Mouse (Mus musculus): ENCODE measurements around the gene Fastkd5. TPM values are rescaled to one million over a fixed set of nuclear protein-coding genes. Genes with fewer than 3 reads are reported as not detected.
A peak's percentile ranks its signal among the peaks of the same experiment; 100 is the strongest.
"Not testable (repeated sequence)": the region's sequence is repeated elsewhere in the genome, so short reads cannot be mapped to it uniquely, and the experiment has no call there.

The Fastkd5 gene
- 10 to 100 TPM in 1 of 2 experiments, 1 to 10 TPM in 1; 7.8 to 13.4 TPM for total RNA-seq (2021)
- long read RNA-seq, experiment 1, partial matches to known transcripts: 0 of 3 reads
- long read RNA-seq, experiment 1, other reads (novel, unspliced or antisense): 1 of 3 reads
- long read RNA-seq, experiment 2, partial matches to known transcripts: 0 of 6 reads
- long read RNA-seq, experiment 2, other reads (novel, unspliced or antisense): 6 of 6 reads

GRCm38 (mm10) chr2:130629839-130630203, at the start of gene Fastkd5, which contains the start of gene Ubox5:
Gene Fastkd5, minus strand, starts transcription at chr2:130630027.
Gene Ubox5, minus strand, starts transcription at chr2:130630038.
- peak; percentile 94 for DNase-seq (ENCODE audit: low spot score in 2 of 2)

DNA sequence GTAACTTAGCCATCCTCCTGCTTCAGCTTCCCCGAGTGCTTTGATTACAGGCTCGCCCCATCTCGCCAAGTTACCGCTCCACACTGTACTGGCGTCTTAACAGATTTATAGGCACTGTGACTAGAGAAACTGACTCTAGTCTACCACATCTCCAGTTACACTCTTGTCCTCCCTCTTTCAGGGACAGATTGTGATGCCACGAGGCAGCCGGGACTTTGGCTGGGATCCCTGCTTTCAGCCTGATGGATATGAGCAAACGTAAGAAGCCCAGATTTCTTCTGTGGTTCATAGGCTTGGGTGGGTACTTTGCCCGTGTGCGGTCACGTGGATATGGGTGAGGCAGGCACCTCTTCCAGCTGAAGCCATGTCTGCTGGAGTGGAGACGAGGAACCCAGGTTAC, 49.3 kb upstream of the Fastkd5 start:
- DNase-seq (ENCODE audit: low spot score in 2 of 2): no peak

DNA sequence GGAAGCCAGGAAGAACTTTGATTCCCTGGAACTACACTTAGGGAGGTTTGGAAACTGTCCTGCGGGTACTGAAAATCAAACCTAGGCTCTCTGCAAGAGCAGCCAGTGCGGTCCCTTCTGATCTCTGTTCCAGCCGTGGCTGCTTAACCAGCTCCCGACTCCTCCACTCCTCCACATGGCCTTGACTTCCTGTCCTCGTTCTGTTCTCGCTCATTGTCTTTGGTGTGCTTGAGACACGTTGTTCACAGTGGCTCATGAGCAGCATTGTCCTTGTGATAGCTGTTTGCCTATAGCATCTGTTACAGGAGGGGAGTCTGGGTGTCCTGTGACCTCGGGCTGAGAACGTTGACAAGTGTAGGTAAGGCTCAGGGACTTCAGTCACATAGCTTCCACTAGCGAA, 47.4 kb upstream of the Fastkd5 start:
- no peak for DNase-seq (ENCODE audit: low spot score in 2 of 2)

DNA sequence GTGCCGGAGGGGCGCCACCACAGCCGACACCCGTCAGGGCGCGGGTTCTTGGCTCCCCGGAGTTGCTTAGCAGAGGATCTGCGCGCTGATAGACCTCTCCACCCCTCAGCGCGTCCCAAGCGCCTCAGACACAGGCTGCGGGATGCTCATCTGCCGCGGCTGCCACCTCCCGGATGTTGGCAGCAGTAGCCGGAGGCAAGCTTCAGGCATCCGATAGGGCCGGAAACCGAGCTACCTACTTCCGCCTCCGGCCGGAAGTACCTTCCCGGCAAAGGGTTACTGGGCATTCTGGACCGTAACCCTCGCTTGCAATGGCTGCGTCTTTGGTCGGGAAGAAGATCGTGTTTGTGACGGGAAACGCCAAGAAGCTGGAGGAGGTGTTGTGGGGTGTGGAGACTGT, 37.7 kb upstream of the Fastkd5 start, which contains the start of gene Itpa:
Gene Itpa, plus strand, starts transcription at position 52 of the 400 bp plus-strand sequence.
- DNase-seq (ENCODE audit: low spot score in 2 of 2): peak; percentile 83 to 90

DNA sequence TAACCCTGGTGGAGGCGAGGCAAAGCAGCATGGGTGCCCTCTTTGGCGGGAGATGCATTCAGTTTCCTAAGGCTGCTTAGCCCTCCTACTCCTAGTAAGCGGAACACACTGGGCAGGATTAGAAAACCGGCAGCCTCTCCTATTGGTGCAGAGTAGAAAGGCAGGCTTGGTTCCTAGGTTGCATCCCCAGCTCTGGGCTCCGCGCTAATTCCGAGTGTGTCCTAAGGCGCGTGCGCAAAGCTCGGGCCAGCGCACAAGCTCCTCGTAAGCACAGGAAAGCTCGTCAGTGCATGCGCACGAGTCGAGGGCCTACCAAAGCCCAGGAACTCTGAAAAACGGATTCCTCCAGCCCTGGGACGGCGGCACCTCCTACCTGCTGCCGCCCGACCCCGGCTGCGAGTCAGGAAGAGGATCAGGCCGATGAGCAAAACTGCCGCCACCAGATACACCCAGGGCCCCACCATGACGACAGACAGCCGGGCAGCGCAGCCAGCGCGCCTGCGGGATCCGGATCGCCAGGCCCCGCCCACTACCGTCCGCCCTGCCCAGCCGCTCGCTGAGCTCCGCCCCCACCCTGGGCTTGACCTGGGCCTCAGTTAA, 34.4 kb upstream of the Fastkd5 start, which contains the start of gene Ddrgk1:
Gene Ddrgk1, minus strand, starts transcription at position 558 of the 600 bp plus-strand sequence.
- DNase-seq (ENCODE audit: low spot score in 2 of 2): peak; percentile 87 to 94

- no peak for DNase-seq (ENCODE audit: low spot score in 2 of 2)
These were observed 33.5 kb upstream of the Fastkd5 start for GRCm38 (mm10) chr2:130663342-130663741.

DNA sequence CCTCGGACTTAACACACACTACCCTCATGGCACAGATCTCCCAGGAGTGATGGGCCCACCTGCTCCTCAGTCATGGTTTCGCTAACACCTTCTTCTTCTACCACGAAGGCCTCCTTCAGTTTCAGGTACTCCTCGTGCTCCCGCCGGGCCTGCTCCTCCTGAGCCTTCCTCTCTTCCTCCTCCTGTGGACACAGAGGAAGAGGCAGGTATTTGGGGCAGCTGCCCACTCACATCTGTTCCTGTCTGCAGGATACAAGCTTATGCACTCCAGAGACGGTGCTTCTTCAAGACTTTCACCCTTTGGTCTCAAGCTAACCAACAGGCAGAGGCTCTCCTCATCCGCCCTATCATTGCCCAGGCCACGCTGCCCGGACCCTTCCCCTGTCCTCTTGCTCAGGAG, 28.7 kb upstream of the Fastkd5 start:
- DNase-seq (ENCODE audit: low spot score in 2 of 2): no peak

- peak; percentile 89 to 92 for DNase-seq (ENCODE audit: low spot score in 2 of 2)
These were observed 27.7 kb upstream of the Fastkd5 start for GRCm38 (mm10) chr2:130657541-130657940.

DNA sequence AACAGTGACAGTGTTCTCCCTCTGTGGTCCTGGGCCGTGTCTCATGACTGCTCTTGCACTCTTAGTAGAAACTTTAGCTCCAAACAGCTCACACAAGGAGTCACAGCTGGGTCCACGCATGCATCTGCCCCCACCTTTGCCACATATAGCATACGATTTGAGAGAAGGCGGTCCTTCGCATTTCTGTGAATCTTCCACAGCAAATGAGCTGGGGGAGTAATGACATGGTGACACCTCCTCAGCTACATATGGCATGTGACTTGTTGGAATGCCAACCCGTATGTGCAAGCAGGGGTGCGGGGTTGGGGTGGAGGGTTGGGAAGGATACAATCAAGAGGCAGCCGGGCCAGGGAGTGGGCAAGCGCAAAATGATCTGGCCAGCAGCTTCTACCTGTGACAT, 26.7 kb upstream of the Fastkd5 start:
- DNase-seq (ENCODE audit: low spot score in 2 of 2): peak; percentile 69 to 79

DNA sequence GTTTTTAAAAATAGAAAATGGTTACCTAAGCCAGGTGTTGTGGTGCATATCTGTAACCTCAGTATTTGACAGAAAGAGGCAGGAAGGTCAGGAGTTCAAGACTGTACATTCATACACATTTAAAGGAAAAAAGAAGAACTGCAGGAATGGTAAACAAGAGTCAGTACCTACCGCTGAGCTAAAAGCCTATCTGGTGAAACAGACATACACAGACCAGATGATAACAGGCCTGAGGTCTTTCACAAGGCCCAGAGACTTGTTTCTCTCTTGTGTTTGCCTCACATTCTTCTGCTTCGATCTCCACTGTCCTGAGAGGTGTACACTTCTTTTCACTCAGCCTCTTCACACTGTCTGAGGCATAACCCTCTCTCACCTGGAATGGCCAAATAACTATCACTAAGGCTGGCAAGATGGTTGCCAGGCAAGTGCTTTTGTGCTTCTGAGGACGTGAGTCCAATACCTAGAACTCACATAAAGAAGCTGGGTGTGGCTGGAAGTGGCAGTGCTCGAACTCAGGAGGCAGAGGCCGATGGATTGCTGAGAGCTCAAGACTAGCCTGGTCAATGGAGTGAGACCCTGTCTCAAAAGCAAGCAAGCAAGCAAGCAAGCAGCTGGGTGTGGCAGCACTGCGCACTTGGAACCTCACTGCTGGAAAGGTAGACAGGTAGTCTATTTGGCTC, 26.0 kb upstream of the Fastkd5 start:
- no peak for DNase-seq (ENCODE audit: low spot score in 2 of 2)

GRCm38 (mm10) chr2:130653760-130654159, 23.9 kb upstream of the Fastkd5 start:
- DNase-seq (ENCODE audit: low spot score in 2 of 2): no peak

- peak in 1 of 2 experiments; percentile 65 for DNase-seq (ENCODE audit: low spot score in 2 of 2)
These were observed 23.5 kb upstream of the Fastkd5 start for GRCm38 (mm10) chr2:130653303-130653702.

- DNase-seq (ENCODE audit: low spot score in 2 of 2): not testable (repeated sequence)
These were observed 19.2 kb upstream of the Fastkd5 start for GRCm38 (mm10) chr2:130649028-130649427.

DNA sequence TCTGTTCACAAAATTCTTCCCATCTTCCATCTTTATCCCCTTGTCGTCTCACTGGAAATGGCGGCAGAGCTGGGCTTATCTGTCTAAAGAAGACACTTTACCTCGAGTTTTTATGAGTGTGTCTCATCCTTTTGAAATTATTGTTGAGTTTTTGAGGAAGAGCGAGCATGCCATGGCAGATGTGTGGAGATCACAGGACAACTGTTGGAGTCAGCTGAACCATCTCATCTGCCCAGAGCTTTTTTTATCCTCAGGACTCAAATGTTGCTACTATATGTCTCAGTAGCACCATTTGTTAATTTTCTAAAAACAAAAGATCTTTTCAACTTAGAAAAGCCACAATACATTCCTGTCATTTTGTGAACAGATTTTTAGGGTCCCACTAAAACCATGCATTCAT, 15.4 kb upstream of the Fastkd5 start:
- DNase-seq (ENCODE audit: low spot score in 2 of 2): no peak

- DNase-seq (ENCODE audit: low spot score in 2 of 2): peak; percentile 90 to 95
These were observed 13.0 kb upstream of the Fastkd5 start, which contains the start of gene Lzts3 for GRCm38 (mm10) chr2:130642684-130643369. Gene Lzts3, minus strand, starts transcription at chr2:130642803.

DNA sequence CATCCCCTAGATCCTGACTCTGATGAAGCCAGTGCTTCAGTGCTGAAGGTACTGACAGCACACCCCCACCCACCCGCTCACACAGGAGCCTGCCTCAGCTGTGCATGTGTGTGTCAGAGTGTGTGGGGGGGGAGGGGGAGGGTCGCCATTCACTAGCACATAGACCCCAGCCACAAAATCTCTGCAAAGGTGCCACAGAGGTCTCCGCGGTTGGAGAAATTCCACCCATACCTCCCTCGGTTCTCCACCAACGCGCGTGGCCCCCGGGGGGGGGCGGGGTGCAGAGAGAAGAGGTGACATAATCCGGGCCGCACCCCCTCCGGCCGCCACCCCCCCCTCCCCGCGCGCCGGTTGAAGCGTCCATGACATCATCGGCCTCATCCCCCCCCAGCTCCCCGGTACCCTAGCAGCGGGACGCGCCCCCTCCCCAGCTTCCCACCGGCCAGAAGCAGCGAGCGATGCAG, 12.4 kb upstream of the Fastkd5 start:
- DNase-seq (ENCODE audit: low spot score in 2 of 2): no peak

DNA sequence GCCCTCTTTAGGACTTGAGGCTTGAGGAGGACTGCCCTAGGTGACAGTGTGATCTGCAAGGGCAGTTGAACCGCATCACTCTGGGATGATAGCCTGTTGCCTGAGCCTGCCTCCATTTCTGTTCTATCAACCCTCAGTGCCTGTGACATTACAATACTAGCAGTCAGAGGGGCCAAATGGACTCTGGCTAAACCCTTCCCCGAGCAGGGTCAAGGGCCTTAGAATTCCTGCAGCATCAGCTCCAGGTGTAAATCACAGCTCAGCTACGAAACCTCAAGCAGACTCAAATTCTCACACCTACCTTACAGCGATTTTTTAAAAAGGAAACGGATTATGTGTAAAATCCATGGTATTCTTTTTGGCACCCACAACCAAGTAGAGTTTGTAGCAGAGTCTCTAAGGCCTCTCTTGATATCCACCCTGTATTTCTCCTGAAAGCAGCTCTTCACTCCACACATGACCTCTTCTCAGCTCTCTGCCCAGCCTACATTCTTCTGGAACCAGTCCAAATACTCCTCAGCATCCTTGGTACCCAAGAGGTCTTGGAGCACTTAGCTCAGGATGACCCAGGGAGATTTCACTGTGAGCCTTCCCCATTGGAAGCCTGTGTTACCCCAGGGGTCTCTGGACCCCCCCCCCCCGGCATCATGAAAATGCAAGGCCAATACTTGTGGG, 11.7 kb upstream of the Fastkd5 start:
- DNase-seq (ENCODE audit: low spot score in 2 of 2): no peak

- no peak for DNase-seq (ENCODE audit: low spot score in 2 of 2)
These were observed 9.4 kb upstream of the Fastkd5 start for GRCm38 (mm10) chr2:130639276-130639675.

- DNase-seq (ENCODE audit: low spot score in 2 of 2): no peak
These were observed 8.3 kb upstream of the Fastkd5 start for GRCm38 (mm10) chr2:130638101-130638611.

- peak in 1 of 2 experiments; percentile 54 for DNase-seq (ENCODE audit: low spot score in 2 of 2)
These were observed 6.0 kb upstream of the Fastkd5 start for GRCm38 (mm10) chr2:130635847-130636246.

All from left cerebral cortex, adult 18-20 months (tissue).